Mouse (Mus musculus): ENCODE results near the gene Olfr394.
"Not testable (repeated sequence)": the region's sequence is repeated elsewhere in the genome, so short reads cannot be mapped to it uniquely, and the experiment has no call there.

Olfr394 gene

GRCm38 (mm10) chr11:73890671-73891070, at the start of gene Olfr394:
Gene Olfr394, minus strand, starts transcription at chr11:73890771.
- DNase-seq, result no peak

- no peak for DNase-seq
These were observed 45.8 kb upstream of the Olfr394 start, which contains the start of gene Olfr23 for GRCm38 (mm10) chr11:73936377-73936776. Gene Olfr23, plus strand, starts transcription at chr11:73936677.

GRCm38 (mm10) chr11:73909199-73909598, 18.6 kb upstream of the Olfr394 start, which contains the start of gene Olfr395:
Gene Olfr395, minus strand, starts transcription at chr11:73909299.
- DNase-seq, result not testable (repeated sequence)

GRCm38 (mm10) chr11:73851354-73851753, 39.2 kb downstream of the Olfr394 start, which contains the start of gene Olfr393:
Gene Olfr393, minus strand, starts transcription at chr11:73851454.
- DNase-seq, result no peak

Data from cerebellum, adult 9-10 months (tissue).